In the genomic region with DNA sequence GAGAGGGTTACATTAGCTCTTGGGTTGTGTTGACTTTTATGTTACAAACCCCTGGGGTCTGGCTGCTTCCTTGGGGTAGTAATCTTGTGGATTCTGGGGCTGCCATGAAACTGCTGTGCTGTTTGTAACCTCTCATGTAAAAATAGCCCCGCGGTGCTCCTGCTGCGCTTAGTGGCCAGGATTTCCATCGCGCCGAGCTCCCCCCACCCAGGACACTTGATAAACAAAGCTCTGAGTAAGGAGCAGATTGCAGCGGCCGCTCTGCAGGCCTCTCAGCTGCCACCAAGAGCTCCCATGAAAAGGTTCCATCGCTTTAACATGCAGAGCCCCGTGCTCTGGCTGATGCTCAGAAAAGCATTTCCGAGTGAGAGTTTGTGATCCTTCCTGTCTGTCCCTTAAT, we compare ENCODE assay signal across 9 mouse cellular contexts. TPM values are rescaled to one million over a fixed set of nuclear protein-coding genes. Genes with fewer than 3 reads are reported as not detected.
DNase-seq lines count a peak whose midpoint lies in the region; ATAC-seq and TF ChIP-seq lines count a peak whose summit lies in the region.
"Had no signal": no experiment of that assay in that cellular context is flagged by ENCODE, and none has a peak within 500 bp of the region (broad histone marks: within the 10 kb centered on the region; RNA-seq: fewer than 3 reads in every experiment).

No protein-coding gene starts in this region.

- H3K4me2 ChIP-seq in intestine, postnatal 0 days (replicated peaks; ENCODE audit: low read depth): peak overlapping the region; percentile 70

- H3K36me3 ChIP-seq in intestine, postnatal 0 days (ENCODE audit: control insufficient read depth, insufficient read depth): no peaks in the 10 kb centered on the region
- no peaks in the 10 kb centered on the region for H3K36me3 ChIP-seq in midbrain, embryonic 10.5 days
- H3K36me3 ChIP-seq: G1E had no signal

- peak overlapping the region; percentile 99 for H3K27ac ChIP-seq in layer of hippocampus, adult 2 months
- H3K27ac ChIP-seq in intestine, postnatal 0 days (ENCODE audit: low read depth, low read length): 0 out of 2 replicates have a peak overlapping the region, but pooled peaks have one; percentile 4
- H3K27ac ChIP-seq in midbrain, embryonic 10.5 days (replicated peaks): peak overlapping the region; percentile 71

- H3K9me3 ChIP-seq in intestine, postnatal 0 days (ENCODE audit: control insufficient read depth): no peaks in the 10 kb centered on the region
- no peaks in the 10 kb centered on the region for H3K9me3 ChIP-seq in midbrain, embryonic 10.5 days (replicated peaks)
- H3K9me3 ChIP-seq: G1E had no signal

- H3K4me3 ChIP-seq in layer of hippocampus, adult 2 months: peak overlapping the region; percentile 65; the same call in 1 of the 2 replicates
- H3K4me3 ChIP-seq in intestine, postnatal 0 days (ENCODE audit: low read depth, low read length): no peak overlapping the region
- H3K4me3 ChIP-seq in midbrain, embryonic 10.5 days: peak overlapping the region; percentile 26; the same call in 1 of the 2 replicates

- TF ChIP-seq CTCF in layer of hippocampus, adult 2 months (conservative IDR thresholded peaks at IDR 0.05): no peak
- no peak for TF ChIP-seq CTCF in intestine, postnatal 0 days (IDR thresholded peaks at IDR 0.05; ENCODE audit: low read depth)

- intact Hi-C loops in gastrocnemius, postnatal 14 days (cut with DNase I; ENCODE audit: low total_unique reads): no loop called here

- no peak for DNase-seq in layer of hippocampus, adult 2 months (ENCODE audit: low spot score in 2 of 2)
- DNase-seq in layer of hippocampus, adult 18-20 months (ENCODE audit: low spot score in 2 of 2): no peak
- DNase-seq in cerebellum, adult 9-11 months: peak; percentile 57
- peak; percentile 25 for DNase-seq in gastrocnemius, postnatal 14 days
- DNase-seq in midbrain, embryonic 10.5 days (ENCODE audit: low spot score): peak; percentile 48
- no peak for DNase-seq in ovary, adult 18-20 months (ENCODE audit: low spot score)
- no peak for DNase-seq in thymus, postnatal 10 days (ENCODE audit: low spot score in 2 of 2)

- peaks cover 5% of the 10 kb centered on the region; the same call in 1 of the 2 replicates for H3K4me1 ChIP-seq in intestine, postnatal 0 days (replicated peaks; ENCODE audit: control insufficient read depth, insufficient read depth, low read length)
- peaks cover 37% of the 10 kb centered on the region for H3K4me1 ChIP-seq in midbrain, embryonic 10.5 days

- H3K9ac ChIP-seq in intestine, postnatal 0 days (ENCODE audit: low read depth, low read length): no peak overlapping the region; the same call in 1 of the 2 replicates

- no peaks in the 10 kb centered on the region for H3K27me3 ChIP-seq in intestine, postnatal 0 days (replicated peaks; ENCODE audit: control insufficient read depth, insufficient read depth, low read length)
- no peaks in the 10 kb centered on the region for H3K27me3 ChIP-seq in midbrain, embryonic 10.5 days (ENCODE audit: low read depth, poor library complexity, severe bottlenecking)

- ATAC-seq in intestine, postnatal 0 days: no peak

- 16% methylated on average over 11 of the region's 11 CpGs for whole genome bisulfite sequencing in intestine, postnatal 0 days
- WGBS in midbrain, embryonic 10.5 days: 2% methylated on average over 11 of the region's 11 CpGs

RNA-seq across cellular contexts. Expression of a gene that starts 22.1 kb away (rescaled TPM):
- total RNA-seq in layer of hippocampus, adult 2 months (2021): 10 to 100 TPM; 47.5 to 52.1 TPM
- total RNA-seq in layer of hippocampus, adult 18-20 months (2021): 10 to 100 TPM; 38.5 to 40.8 TPM
- 10 to 100 TPM; 21.3 to 31.1 TPM for total RNA-seq in gastrocnemius, postnatal 14 days (2021)
- 5.1 and 5.7 TPM in 2 replicates for polyA plus RNA-seq in intestine, postnatal 0 days (2015; fragmentation: Nextera tagmentation; extraction: Ambion mirVana)
- 7.7 and 13.2 TPM in 2 replicates for polyA plus RNA-seq in midbrain, embryonic 10.5 days (2016; fragmentation: Nextera tagmentation; extraction: Ambion mirVana)

Comparison
In these comparisons a context has a peak if more than half of its experiments do, and no peak if none do; other contexts are left out.
1. DNase-seq: peak in cerebellum, adult 9-11 months (single experiment), gastrocnemius, postnatal 14 days (single experiment) and midbrain, embryonic 10.5 days (single experiment); none in layer of hippocampus, adult 2 months (0 of 2), layer of hippocampus, adult 18-20 months (0 of 2), ovary, adult 18-20 months (single experiment) and thymus, postnatal 10 days (0 of 2).
2. H3K27ac ChIP-seq: peak in every context shown above with its lines; median percentile 99 in layer of hippocampus, adult 2 months; 71 in midbrain, embryonic 10.5 days; 4 in intestine, postnatal 0 days.